Mouse (Mus musculus) hindbrain, postnatal 0 days (tissue): ENCODE measurements around the gene Adrb1. TPM values are rescaled to one million over a fixed set of nuclear protein-coding genes. Genes with fewer than 3 reads are reported as not detected.

Source experiments
- ATAC-seq: fragments of 200-750 bp; cut with Nextera tagmentation; 2 replicates; pipeline ENCODE4 v1.8.0; 2017; ENCODE audit warnings: mild to moderate bottlenecking, moderate TSS enrichment, moderate library complexity
- DNase-seq: peaks from one replicate; pipeline ENCODE4 v3.0.0-alpha.2; 2015; ENCODE audit warnings: low spot score
- H3K27ac ChIP-seq: fragments of 300-500 bp; sonication (generic); 2 replicates; pipeline ENCODE4 v1.5.1; 2014; ENCODE audit warnings: mild to moderate bottlenecking
- H3K27me3 ChIP-seq: fragments of 300-500 bp; sonication (generic); 2 replicates; pipeline ENCODE4 v1.6.1; 2014; ENCODE audit warnings: low read length, mixed read lengths; ENCODE audit not compliant: insufficient read depth
- H3K36me3 ChIP-seq: fragments of 300-500 bp; sonication (generic); 2 replicates; pipeline ENCODE4 v1.6.1; 2014; ENCODE audit warnings: low read length, mixed read lengths; ENCODE audit not compliant: insufficient read depth
- H3K4me1 ChIP-seq: fragments of 300-500 bp; sonication (generic); 2 replicates; pipeline ENCODE4 v1.6.1; 2014; ENCODE audit warnings: antibody characterized with exemption, low read length, mixed read lengths; ENCODE audit not compliant: insufficient read depth
- H3K4me2 ChIP-seq: fragments of 300-500 bp; sonication (generic); 2 replicates; pipeline ENCODE4 v1.6.1; 2014; ENCODE audit warnings: low read depth, mild to moderate bottlenecking, low read length, moderate library complexity, mixed read lengths
- H3K4me3 ChIP-seq: fragments of 300-500 bp; sonication (generic); 2 replicates; pipeline ENCODE4 v1.5.1; 2014; ENCODE audit warnings: low read length
- H3K9ac ChIP-seq: fragments of 300-500 bp; sonication (generic); replicated peaks from 2 replicates; pipeline ENCODE4 v1.6.1; 2014; ENCODE audit warnings: mild to moderate bottlenecking, low read length, moderate library complexity, mixed read lengths
- H3K9me3 ChIP-seq: fragments of 300-500 bp; sonication (generic); 2 replicates; pipeline ENCODE4 v1.6.1; 2016; ENCODE audit warnings: low read length, mixed read lengths
- CTCF ChIP-seq: IDR thresholded peaks from 2 replicates; pipeline ENCODE4 v1.5.1; 2016; ENCODE audit warnings: antibody characterized with exemption, control low read depth, low read depth
- WGBS: fragments of 180-500 bp; shearing (Covaris S2); extraction: QIAGEN DNeasy Blood & Tissue Kit; methylation state at CpG from one replicate; pipeline ENCODE4 v1.1.7; 2014; 5-methylcytosine and 5-hydroxymethylcytosine counted together
- polyA plus RNA-seq: library from polyadenylated mRNA; unstranded; fragments of >200 nt; fragmentation: Nextera tagmentation; extraction: Ambion mirVana; gene quantifications from 2 replicates; pipeline ENCODE4 v1.2.1, GENCODE M21; 2015
- total RNA-seq: library from RNA; depleted of rRNA; stranded (reverse); fragments of >200 nt; gene quantifications from 2 replicates; pipeline ENCODE4 v1.2.3, GENCODE M21; 2014

Gene Adrb1
- total and polyA plus RNA-seq, 2 experiments from 2014 or later, result 1.7 to 7.0 TPM

- DNase-seq, result no peak
- Histone ChIP-seq H3K9me3 (no peaks in the 10 kb centered on the region), H3K4me1 (peaks cover 4% of the 10 kb centered on the region; the same call in 1 of the 2 replicates), H3K9ac (no peak overlapping the region), H3K36me3 (no peaks in the 10 kb centered on the region), H3K4me3 (no peak overlapping the region), H3K27ac (no peak overlapping the region), H3K27me3 (no peaks in the 10 kb centered on the region), H3K4me2 (no peak overlapping the region)
- ATAC-seq, result no peak
- TF ChIP-seq CTCF, result no peak
- 82% methylated on average over 12 of the region's 12 CpGs for WGBS
Measured at GRCm38 (mm10) chr19:56688661-56689335, 33.2 kb upstream of the Adrb1 start.

GRCm38 (mm10) chr19:56689493-56689892 lies 32.5 kb upstream of the Adrb1 start:
- no peak for ATAC-seq
- H3K4me1 ChIP-seq, result peaks cover 4% of the 10 kb centered on the region; the same call in 1 of the 2 replicates
- H3K36me3 ChIP-seq, result no peaks in the 10 kb centered on the region
- no peak overlapping the region for H3K9ac ChIP-seq
- H3K9me3 ChIP-seq, result no peaks in the 10 kb centered on the region
- H3K4me3 ChIP-seq, result no peak overlapping the region
- H3K27ac ChIP-seq, result no peak overlapping the region
- DNase-seq, result no peak
- no peaks in the 10 kb centered on the region for H3K27me3 ChIP-seq
- 87% methylated on average over 6 of the region's 6 CpGs for WGBS
- no peak for TF ChIP-seq CTCF
- H3K4me2 ChIP-seq, result no peak overlapping the region

- DNase-seq (no peak), ATAC-seq (no peak)
- TF ChIP-seq CTCF, result no peak
- WGBS, result 96% methylated on average over 3 of the region's 3 CpGs
- Histone ChIP-seq H3K9me3 (no peaks in the 10 kb centered on the region), H3K9ac (no peak overlapping the region), H3K4me2 (no peak overlapping the region), H3K4me3 (no peak overlapping the region), H3K27me3 (no peaks in the 10 kb centered on the region), H3K27ac (no peak overlapping the region), H3K4me1 (peaks cover 4% of the 10 kb centered on the region; the same call in 1 of the 2 replicates), H3K36me3 (no peaks in the 10 kb centered on the region)
Measured at GRCm38 (mm10) chr19:56691103-56691502, 30.9 kb upstream of the Adrb1 start.

GRCm38 (mm10) chr19:56692451-56692850 lies 29.5 kb upstream of the Adrb1 start:
- 25% methylated on average over 5 of the region's 5 CpGs for WGBS
- Histone ChIP-seq H3K9ac (no peak overlapping the region), H3K4me3 (no peak overlapping the region), H3K27me3 (no peaks in the 10 kb centered on the region), H3K4me1 (no peaks in the 10 kb centered on the region), H3K9me3 (no peaks in the 10 kb centered on the region), H3K4me2 (no peak overlapping the region), H3K36me3 (no peaks in the 10 kb centered on the region), H3K27ac (no peak overlapping the region)
- TF ChIP-seq CTCF, result no peak
- DNase-seq, result no peak
- ATAC-seq, result no peak

- TF ChIP-seq CTCF, result no peak
- DNase-seq (no peak), ATAC-seq (no peak)
- H3K4me2 ChIP-seq, result no peak overlapping the region
- no peaks in the 10 kb centered on the region for H3K36me3 ChIP-seq
- no peak overlapping the region for H3K27ac ChIP-seq
- H3K27me3 ChIP-seq, result no peaks in the 10 kb centered on the region
- 87% methylated on average over 20 of the region's 20 CpGs for WGBS
- H3K9ac ChIP-seq, result no peak overlapping the region
- peaks cover 14% of the 10 kb centered on the region; the same call in 1 of the 2 replicates for H3K4me1 ChIP-seq
- no peaks in the 10 kb centered on the region for H3K9me3 ChIP-seq
- H3K4me3 ChIP-seq, result no peak overlapping the region
Measured at GRCm38 (mm10) chr19:56697370-56698144, 24.4 kb upstream of the Adrb1 start.

- H3K4me1 ChIP-seq, result peaks cover 15% of the 10 kb centered on the region; the same call in 1 of the 2 replicates
- no peak overlapping the region for H3K27ac ChIP-seq
- no peak overlapping the region for H3K4me2 ChIP-seq
- ATAC-seq, result no peak
- no peak overlapping the region for H3K9ac ChIP-seq
- DNase-seq, result no peak
- H3K36me3 ChIP-seq, result no peaks in the 10 kb centered on the region
- H3K27me3 ChIP-seq, result no peaks in the 10 kb centered on the region
- WGBS, result 76% methylated on average over 10 of the region's 10 CpGs
- no peak overlapping the region for H3K4me3 ChIP-seq
- H3K9me3 ChIP-seq, result no peaks in the 10 kb centered on the region
- no peak for TF ChIP-seq CTCF
Measured at GRCm38 (mm10) chr19:56700848-56701247, 21.2 kb upstream of the Adrb1 start.
